Mouse (Mus musculus) retina, postnatal 1 day (tissue): ENCODE results near the gene Dlx5.

Experiments used
- DNase-seq: peaks from one replicate; pipeline ENCODE4 v3.0.0-alpha.2; 2012

Gene Dlx5

GRCm38 (mm10) chr6:6881638-6882190 is at the start of gene Dlx5:
Gene Dlx5 (minus strand): TSS chr6:6882085.
- DNase-seq = peak; percentile 66

GRCm38 (mm10) chr6:6931507-6931906 is 49.6 kb upstream of the Dlx5 start:
- no peak for DNase-seq

GRCm38 (mm10) chr6:6930831-6931230 is 48.9 kb upstream of the Dlx5 start:
- no peak for DNase-seq

- DNase-seq = no peak
Observed at GRCm38 (mm10) chr6:6925264-6925663, 43.4 kb upstream of the Dlx5 start.

GRCm38 (mm10) chr6:6917334-6917733 is 35.4 kb upstream of the Dlx5 start:
- DNase-seq = no peak

GRCm38 (mm10) chr6:6915526-6915915 is 33.6 kb upstream of the Dlx5 start:
- DNase-seq = no peak

GRCm38 (mm10) chr6:6914849-6915525 is 33.1 kb upstream of the Dlx5 start:
- peak; percentile 67 for DNase-seq

GRCm38 (mm10) chr6:6914304-6914703 is 32.4 kb upstream of the Dlx5 start:
- DNase-seq = no peak

- DNase-seq = no peak
Observed at GRCm38 (mm10) chr6:6909586-6909985, 27.7 kb upstream of the Dlx5 start.

- DNase-seq = no peak
Observed at GRCm38 (mm10) chr6:6890047-6890446, 8.2 kb upstream of the Dlx5 start.

GRCm38 (mm10) chr6:6886225-6886624 is 4.3 kb upstream of the Dlx5 start:
- DNase-seq = no peak

- peak; percentile 81 for DNase-seq
Observed at GRCm38 (mm10) chr6:6884897-6885296, 3.0 kb upstream of the Dlx5 start.

- peak; percentile 11 for DNase-seq
Observed at GRCm38 (mm10) chr6:6882266-6882797, 447 bp upstream of the Dlx5 start.

- no peak for DNase-seq
Observed at GRCm38 (mm10) chr6:6881115-6881637, 709 bp downstream of the Dlx5 start.

GRCm38 (mm10) chr6:6880361-6881114 is 1.3 kb downstream of the Dlx5 start:
- DNase-seq = no peak

GRCm38 (mm10) chr6:6879371-6880325 is 2.2 kb downstream of the Dlx5 start:
- DNase-seq = no peak

- DNase-seq = no peak
Observed at GRCm38 (mm10) chr6:6878841-6879291, 3.0 kb downstream of the Dlx5 start.

GRCm38 (mm10) chr6:6877981-6878840 is 3.7 kb downstream of the Dlx5 start:
- DNase-seq = no peak

- no peak for DNase-seq
Observed at GRCm38 (mm10) chr6:6877346-6877910, 4.5 kb downstream of the Dlx5 start.

- DNase-seq = peak; percentile 21
Observed at GRCm38 (mm10) chr6:6876731-6877130, 5.2 kb downstream of the Dlx5 start.

- DNase-seq = peak; percentile 11
Observed at GRCm38 (mm10) chr6:6876231-6876630, 5.7 kb downstream of the Dlx5 start.
